In genomic region chr10:67049621-67050020, GRCm38 (mm10) we compare ENCODE assay signal across 24 mouse cellular contexts. TPM values are rescaled to one million over a fixed set of nuclear protein-coding genes. Genes with fewer than 3 reads are reported as not detected.
A peak's percentile ranks its signal among the peaks of the same experiment; 100 is the strongest.
DNase-seq lines count a peak whose midpoint lies in the region; TF ChIP-seq lines count a peak whose summit lies in the region.
"Had no signal": no experiment of that assay in that cellular context is flagged by ENCODE, and none has a peak within 500 bp of the region (broad histone marks: within the 10 kb centered on the region; RNA-seq: fewer than 3 reads in every experiment).

No protein-coding gene starts in this region.

- H3K4me3 ChIP-seq in ES-E14 (ENCODE audit: insufficient read depth in 1 of 2, low read depth in 1 of 2, low read length in 2 of 2, poor library complexity in 1 of 2, severe bottlenecking in 1 of 2): no peak overlapping the region

- no peaks in the 10 kb centered on the region for H3K36me3 ChIP-seq in ES-E14 (ENCODE audit: control insufficient read depth, insufficient read depth, low read length, poor library complexity, severe bottlenecking)

- DNase-seq in ES-CJ7 (ENCODE audit: low read depth, low spot score) (peak; percentile 85), ES-E14 (ENCODE audit: low read depth, low spot score) (no peak), R1 (ENCODE audit: low read depth, low spot score) (peak; percentile 89), ZHBTc4 (ENCODE audit: low read depth, low spot score) (peak; percentile 74)
- DNase-seq in lung, postnatal 4 days: no peak
- no peak for DNase-seq in spleen, adult 12 weeks (ENCODE audit: low spot score)
- DNase-seq in kidney, adult 9 months: no peak
- no peak for DNase-seq in adrenal gland, postnatal 4 days (ENCODE audit: low spot score in 2 of 2)
- DNase-seq: adrenal gland, adult 2 months; adrenal gland, adult 8-10 months; adrenal gland, postnatal 10 days; adrenal gland, postnatal 14 days; adrenal gland, postnatal 25 days; adrenal gland, postnatal 36 days; B cell, adult 2 months; cerebellum, adult 11 months; cerebellum, adult 11-12 months; cerebellum, adult 18-20 months; cerebellum, adult 2 months; cerebellum, adult 8-10 months; cerebellum, adult 9-10 months; cerebellum, adult 9-11 months had no signal

- in situ Hi-C loops in ES-E14 (cut with MboI; ENCODE audit: low sequenced_read_pairs in 2 of 2, unreplicated experiment in 2 of 2): no loop called here

- peak overlapping the region; percentile 44; the same call in 1 of the 2 replicates for H3K27ac ChIP-seq in ES-E14 (ENCODE audit: insufficient read depth, low read depth, low read length, poor library complexity, severe bottlenecking)

- H3K4me1 ChIP-seq in ES-E14 (ENCODE audit: control insufficient read depth in 2 of 2, insufficient read depth in 2 of 2, low read length in 2 of 2, poor library complexity in 1 of 2): peaks cover 6 to 27% of the 10 kb centered on the region in 2 experiments

- no peak overlapping the region for H3K9ac ChIP-seq in ES-E14 (ENCODE audit: insufficient read depth, low read depth, low read length, poor library complexity, severe bottlenecking)

- no peaks in the 10 kb centered on the region for H3K9me3 ChIP-seq in ES-E14 (ENCODE audit: control insufficient read depth, insufficient read depth, low read depth, low read length)
- H3K9me3 ChIP-seq: G1E had no signal

TF ChIP-seq in ES-E14, 5 proteins besides CTCF, POLR2A, EP300 and RAD21:
- no peak for TF ChIP-seq HCFC1 (IDR thresholded peaks at IDR 0.05; ENCODE audit: borderline replicate concordance, insufficient read depth, low read length)
- no peak for TF ChIP-seq ZNF384 (IDR thresholded peaks at IDR 0.05; ENCODE audit: low read depth, low read length)
- no peak for TF ChIP-seq CHD2 (IDR thresholded peaks at IDR 0.05; ENCODE audit: low read depth, low read length)
- no peak for TF ChIP-seq MAFK (IDR thresholded peaks at IDR 0.05; ENCODE audit: insufficient read depth, low read depth, low read length)
- TF ChIP-seq ZC3H11A (IDR thresholded peaks at IDR 0.05; ENCODE audit: borderline replicate concordance, low read depth, low read length): no peak

RNA-seq across cellular contexts. Expression of gene Jmjd1c, which starts 46.3 kb away (rescaled TPM):
- 93.0 and 124 TPM in 2 replicates for total RNA-seq in ES-E14 (2012; rRNA removed)
- total RNA-seq in adrenal gland, postnatal 4 days (2021): 10 to 100 TPM; 78.5 to 82.9 TPM

RNA-seq across cellular contexts. Expression of gene Reep3, which starts 47.1 kb away (rescaled TPM):
- 18.1 and 18.2 TPM in 2 replicates for total RNA-seq in ES-E14 (2012; rRNA removed)
- 10 to 100 TPM; 46.2 to 47.0 TPM for total RNA-seq in adrenal gland, postnatal 4 days (2021)
- total RNA-seq: MEL had no signal

Comparison
In these comparisons a context has a peak if more than half of its experiments do, and no peak if none do; other contexts are left out.
1. DNase-seq: peak in ES-CJ7 (single experiment), R1 (single experiment) and ZHBTc4 (single experiment); none in ES-E14 (single experiment), lung, postnatal 4 days (0 of 2), spleen, adult 12 weeks (single experiment), kidney, adult 9 months (single experiment) and adrenal gland, postnatal 4 days (0 of 2).